Mouse (Mus musculus) neural tube, embryonic 13.5 days (tissue): ENCODE results near the gene Nrg3. TPM values are rescaled to one million over a fixed set of nuclear protein-coding genes. Genes with fewer than 3 reads are reported as not detected.
"Not testable (repeated sequence)": the region's sequence is repeated elsewhere in the genome, so short reads cannot be mapped to it uniquely, and the experiment has no call there.

ENCODE experiments used
- ATAC-seq: fragments of 200-750 bp; cut with Nextera tagmentation; 2 replicates; pipeline ENCODE4 v1.8.0; 2017; ENCODE audit warnings: low read depth, mild to moderate bottlenecking, moderate TSS enrichment, moderate library complexity
- H3K27ac ChIP-seq: fragments of 300-500 bp; sonication (generic); replicated peaks from 2 replicates; pipeline ENCODE4 v1.5.1; 2015; ENCODE audit warnings: moderate library complexity, mild to moderate bottlenecking, inconsistent platforms
- H3K27me3 ChIP-seq: fragments of 300-500 bp; sonication (generic); 2 replicates; pipeline ENCODE4 v1.6.1; 2015; ENCODE audit warnings: mild to moderate bottlenecking, inconsistent platforms
- H3K36me3 ChIP-seq: fragments of 300-500 bp; sonication (generic); 2 replicates; pipeline ENCODE4 v1.6.1; 2015; ENCODE audit warnings: mild to moderate bottlenecking, inconsistent platforms
- H3K4me1 ChIP-seq: fragments of 300-500 bp; sonication (generic); replicated peaks from 2 replicates; pipeline ENCODE4 v1.6.1; 2015; ENCODE audit warnings: inconsistent platforms
- H3K4me2 ChIP-seq: fragments of 300-500 bp; sonication (generic); 2 replicates; pipeline ENCODE4 v1.6.1; 2015; ENCODE audit warnings: inconsistent platforms, mild to moderate bottlenecking, moderate library complexity
- H3K4me3 ChIP-seq: fragments of 300-500 bp; sonication (generic); 2 replicates; pipeline ENCODE4 v1.5.1; 2015; ENCODE audit warnings: mild to moderate bottlenecking, inconsistent platforms
- H3K9ac ChIP-seq: fragments of 300-500 bp; sonication (generic); 2 replicates; pipeline ENCODE4 v1.6.1; 2015; ENCODE audit warnings: moderate library complexity, mild to moderate bottlenecking, inconsistent platforms
- H3K9me3 ChIP-seq: fragments of 300-500 bp; sonication (generic); 2 replicates; pipeline ENCODE4 v1.6.1; 2016; ENCODE audit warnings: inconsistent platforms
- WGBS: fragments of 180-500 bp; shearing (Covaris S2); methylation state at CpG from one replicate; pipeline ENCODE4 v1.1.7; 2015; 5-methylcytosine and 5-hydroxymethylcytosine counted together
- polyA plus RNA-seq: library from polyadenylated mRNA; unstranded; fragments of >200 nt; fragmentation: Nextera tagmentation; extraction: Ambion mirVana; gene quantifications from 2 replicates; pipeline ENCODE4 v1.2.1, GENCODE M21; 2015

Gene Nrg3
- polyA plus RNA-seq, 1 experiment from 2014 or later: 8.6 TPM

- H3K27me3 ChIP-seq: no peaks in the 10 kb centered on the region
- no peak overlapping the region for H3K27ac ChIP-seq
- H3K4me2 ChIP-seq: no peak overlapping the region
- no peaks in the 10 kb centered on the region for H3K4me1 ChIP-seq
- no peak for ATAC-seq
- no peak overlapping the region for H3K9ac ChIP-seq
- H3K9me3 ChIP-seq: no peaks in the 10 kb centered on the region
- H3K4me3 ChIP-seq: no peak overlapping the region
- no peaks in the 10 kb centered on the region for H3K36me3 ChIP-seq
- 72% methylated on average over 3 of the region's 3 CpGs for WGBS
These were observed 312.7 kb downstream of the Nrg3 start for GRCm38 (mm10) chr14:39160140-39160539.

DNA sequence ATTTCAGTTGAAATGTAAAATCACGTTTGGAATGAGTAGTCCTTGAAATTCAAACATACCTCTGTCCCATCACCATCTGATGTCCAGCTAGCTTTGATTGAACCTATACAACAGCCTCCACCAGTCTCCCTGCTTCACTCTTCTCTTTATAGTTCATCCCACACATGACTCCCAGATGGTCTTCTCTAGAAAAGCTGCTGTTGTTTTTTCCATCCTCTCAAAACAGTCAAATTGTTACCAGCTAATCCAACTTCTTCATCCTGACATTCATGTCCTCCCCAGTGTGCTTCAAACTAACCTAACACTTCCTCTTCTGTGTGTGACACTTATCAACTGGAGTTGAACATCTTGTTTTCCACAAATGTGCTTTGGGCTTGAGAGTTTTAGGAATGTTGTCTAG lies 317.4 kb downstream of the Nrg3 start:
- H3K4me3 ChIP-seq: no peak overlapping the region
- no peaks in the 10 kb centered on the region for H3K4me1 ChIP-seq
- H3K27me3 ChIP-seq: no peaks in the 10 kb centered on the region
- H3K4me2 ChIP-seq: no peak overlapping the region
- H3K9ac ChIP-seq: no peak overlapping the region
- no peak for ATAC-seq
- H3K27ac ChIP-seq: no peak overlapping the region
- H3K9me3 ChIP-seq: no peaks in the 10 kb centered on the region
- no peaks in the 10 kb centered on the region for H3K36me3 ChIP-seq
- WGBS: 58% methylated on average over 1 of the region's 1 CpGs

- H3K27ac ChIP-seq: no peak overlapping the region
- no peak overlapping the region for H3K9ac ChIP-seq
- H3K9me3 ChIP-seq: no peaks in the 10 kb centered on the region
- ATAC-seq: no peak
- no peak overlapping the region for H3K4me3 ChIP-seq
- H3K27me3 ChIP-seq: no peaks in the 10 kb centered on the region
- no peaks in the 10 kb centered on the region for H3K4me1 ChIP-seq
- no peaks in the 10 kb centered on the region for H3K36me3 ChIP-seq
- H3K4me2 ChIP-seq: no peak overlapping the region
- 92% methylated on average over 2 of the region's 2 CpGs for WGBS
These were observed 343.1 kb downstream of the Nrg3 start for GRCm38 (mm10) chr14:39129766-39130165.

DNA sequence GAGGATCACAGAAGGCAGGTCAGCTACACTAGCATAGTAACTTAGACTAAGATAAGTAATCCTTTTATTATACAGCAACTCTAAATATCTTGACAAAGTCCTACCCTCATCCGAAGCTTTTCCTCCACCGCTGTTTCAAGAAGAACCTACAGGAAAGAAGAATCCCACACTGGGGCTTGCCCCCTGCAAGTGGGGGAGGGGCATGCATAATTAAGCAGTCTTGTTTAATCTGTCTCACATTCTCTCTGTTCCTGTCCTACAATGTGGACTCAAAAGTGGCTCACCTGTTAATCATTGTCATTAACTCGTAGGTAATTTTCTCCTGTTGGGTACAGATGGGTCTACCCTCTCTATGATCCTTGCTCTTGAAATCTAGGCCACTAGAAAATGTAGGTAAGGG lies 354.9 kb downstream of the Nrg3 start:
- H3K27ac ChIP-seq: no peak overlapping the region
- no peak for ATAC-seq
- no peaks in the 10 kb centered on the region for H3K36me3 ChIP-seq
- WGBS: 71% methylated on average over 3 of the region's 3 CpGs
- H3K4me1 ChIP-seq: peaks cover 1% of the 10 kb centered on the region
- H3K9me3 ChIP-seq: no peaks in the 10 kb centered on the region
- H3K4me3 ChIP-seq: no peak overlapping the region
- H3K27me3 ChIP-seq: no peaks in the 10 kb centered on the region
- no peak overlapping the region for H3K4me2 ChIP-seq
- no peak overlapping the region for H3K9ac ChIP-seq

DNA sequence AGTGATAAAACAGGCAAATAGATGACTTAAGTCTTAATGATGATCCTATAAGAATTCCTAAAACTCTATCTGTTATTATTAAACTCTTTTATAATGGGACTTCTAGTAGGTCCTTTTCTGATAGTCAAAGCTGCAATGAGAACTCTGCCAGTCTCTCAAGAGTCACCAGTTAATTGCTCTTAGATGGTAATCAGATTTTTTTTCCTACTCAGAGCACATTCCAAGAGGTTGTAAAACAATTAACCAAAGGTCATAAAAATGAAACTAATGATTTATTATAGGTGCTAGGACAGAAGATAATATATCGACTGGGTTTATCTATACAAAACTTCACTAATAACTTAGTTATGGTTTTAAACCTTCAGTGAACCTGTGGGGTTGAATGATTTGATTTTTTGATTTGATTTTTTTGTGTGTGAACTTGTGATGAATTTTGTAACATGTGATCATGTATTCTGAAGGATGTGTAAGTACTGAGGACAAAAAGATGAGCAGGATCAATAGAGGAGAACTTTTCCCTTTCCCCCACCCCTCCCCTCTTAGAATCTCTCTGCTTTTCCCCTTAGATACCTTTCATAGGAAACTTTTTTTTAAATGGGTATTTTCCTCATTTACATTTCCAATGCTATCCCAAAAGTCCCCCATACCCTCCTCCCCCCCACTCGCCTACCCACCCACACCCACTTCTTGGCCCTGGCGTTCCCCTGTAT lies 356.2 kb downstream of the Nrg3 start:
- not testable (repeated sequence) for H3K27ac ChIP-seq, H3K9me3 ChIP-seq, H3K4me3 ChIP-seq, ATAC-seq, H3K4me1 ChIP-seq, H3K36me3 ChIP-seq, H3K27me3 ChIP-seq, H3K9ac ChIP-seq, H3K4me2 ChIP-seq
- 68% methylated on average over 3 of the region's 3 CpGs for WGBS

GRCm38 (mm10) chr14:39109566-39109965 lies 363.3 kb downstream of the Nrg3 start:
- no peak for ATAC-seq
- H3K36me3 ChIP-seq: no peaks in the 10 kb centered on the region
- H3K27me3 ChIP-seq: no peaks in the 10 kb centered on the region
- no peak overlapping the region for H3K4me2 ChIP-seq
- H3K27ac ChIP-seq: no peak overlapping the region
- peaks cover 8% of the 10 kb centered on the region for H3K4me1 ChIP-seq
- 83% methylated on average over 3 of the region's 3 CpGs for WGBS
- no peak overlapping the region for H3K4me3 ChIP-seq
- no peak overlapping the region for H3K9ac ChIP-seq
- H3K9me3 ChIP-seq: no peaks in the 10 kb centered on the region

DNA sequence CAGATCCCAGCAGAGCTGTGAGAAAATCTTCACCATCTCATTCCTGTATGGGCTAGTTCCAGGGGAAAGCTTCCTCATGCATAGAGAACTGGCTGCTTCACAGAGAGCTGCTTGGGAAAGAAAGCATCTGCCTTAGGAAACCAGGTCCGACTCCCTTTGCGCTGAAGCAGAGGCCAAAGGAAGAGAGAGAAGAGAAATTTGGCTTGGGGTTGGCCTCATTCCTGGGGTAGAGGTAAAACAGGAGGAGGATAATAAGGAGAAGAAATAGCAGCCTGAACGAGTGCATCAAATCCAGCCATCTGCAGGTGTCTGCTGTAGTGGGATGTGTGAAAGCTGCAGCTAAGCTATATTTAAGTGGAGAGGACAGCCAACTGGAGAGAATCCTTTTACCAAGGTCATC lies 366.1 kb downstream of the Nrg3 start:
- H3K27me3 ChIP-seq: no peaks in the 10 kb centered on the region
- 91% methylated on average over 3 of the region's 3 CpGs for WGBS
- no peak overlapping the region for H3K4me3 ChIP-seq
- H3K9ac ChIP-seq: no peak overlapping the region
- no peaks in the 10 kb centered on the region for H3K9me3 ChIP-seq
- ATAC-seq: no peak
- no peaks in the 10 kb centered on the region for H3K4me1 ChIP-seq
- H3K27ac ChIP-seq: no peak overlapping the region
- H3K4me2 ChIP-seq: no peak overlapping the region
- no peaks in the 10 kb centered on the region for H3K36me3 ChIP-seq

DNA sequence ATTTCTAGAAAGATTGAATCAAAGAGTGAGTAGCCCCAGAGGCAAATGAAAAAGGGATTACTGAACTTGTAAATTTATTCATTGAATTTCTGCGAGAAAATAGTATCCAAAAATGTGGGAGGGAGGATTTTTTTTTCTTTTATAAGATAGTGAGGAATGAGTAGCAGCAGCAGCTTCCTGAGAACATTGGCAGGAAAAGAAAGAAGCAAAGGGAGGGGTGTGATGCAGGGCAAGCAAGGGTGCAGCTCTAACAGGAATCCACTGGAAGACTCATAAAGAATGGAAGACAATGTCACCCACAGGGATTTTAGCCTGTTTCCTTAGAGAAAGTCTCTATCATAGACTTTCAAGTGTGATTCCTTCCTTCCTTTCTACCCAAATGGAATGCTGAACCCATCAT lies 377.7 kb downstream of the Nrg3 start:
- Histone ChIP-seq H3K4me3 (no peak overlapping the region), H3K27ac (no peak overlapping the region), H3K4me2 (no peak overlapping the region), H3K4me1 (no peaks in the 10 kb centered on the region), H3K36me3 (no peaks in the 10 kb centered on the region), H3K9ac (no peak overlapping the region), H3K9me3 (no peaks in the 10 kb centered on the region), H3K27me3 (no peaks in the 10 kb centered on the region)
- WGBS: 70% methylated on average over 1 of the region's 1 CpGs
- ATAC-seq: no peak

DNA sequence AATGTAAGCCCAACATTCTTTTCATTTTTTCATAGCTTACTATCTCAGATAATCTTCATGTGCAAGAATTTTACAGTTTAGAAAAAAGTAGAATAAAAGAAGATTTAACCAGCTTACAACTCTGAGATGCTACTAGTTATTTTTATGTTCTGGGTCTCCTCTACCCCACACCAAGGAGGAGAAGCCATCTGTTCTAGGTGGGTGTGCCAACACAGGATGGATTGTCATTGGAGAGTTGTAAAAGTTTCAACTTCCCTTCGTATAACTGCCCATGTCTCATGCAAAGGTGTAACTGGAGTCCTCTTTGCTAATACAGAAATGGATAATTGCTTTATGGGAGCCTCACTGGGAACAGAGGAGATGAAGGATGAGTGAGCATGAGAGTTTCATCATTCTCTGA lies 393.4 kb downstream of the Nrg3 start:
- H3K36me3 ChIP-seq: no peaks in the 10 kb centered on the region
- 40% methylated on average over 1 of the region's 1 CpGs for WGBS
- H3K4me2 ChIP-seq: no peak overlapping the region
- H3K4me3 ChIP-seq: no peak overlapping the region
- no peaks in the 10 kb centered on the region for H3K9me3 ChIP-seq
- H3K27ac ChIP-seq: no peak overlapping the region
- no peaks in the 10 kb centered on the region for H3K4me1 ChIP-seq
- H3K27me3 ChIP-seq: no peaks in the 10 kb centered on the region
- no peak for ATAC-seq
- no peak overlapping the region for H3K9ac ChIP-seq

GRCm38 (mm10) chr14:39051542-39051941 lies 421.3 kb downstream of the Nrg3 start:
- no peaks in the 10 kb centered on the region for H3K9me3 ChIP-seq
- H3K4me2 ChIP-seq: no peak overlapping the region
- H3K4me1 ChIP-seq: no peaks in the 10 kb centered on the region
- H3K9ac ChIP-seq: no peak overlapping the region
- no peak overlapping the region for H3K27ac ChIP-seq
- no peak for ATAC-seq
- no peaks in the 10 kb centered on the region for H3K36me3 ChIP-seq
- no peak overlapping the region for H3K4me3 ChIP-seq
- 88% methylated on average over 2 of the region's 2 CpGs for WGBS
- no peaks in the 10 kb centered on the region for H3K27me3 ChIP-seq

GRCm38 (mm10) chr14:39049021-39049420 lies 423.9 kb downstream of the Nrg3 start:
- H3K27ac ChIP-seq: no peak overlapping the region
- no peaks in the 10 kb centered on the region for H3K27me3 ChIP-seq
- H3K9me3 ChIP-seq: no peaks in the 10 kb centered on the region
- WGBS: 70% methylated on average over 2 of the region's 2 CpGs
- no peak overlapping the region for H3K4me3 ChIP-seq
- ATAC-seq: no peak
- H3K36me3 ChIP-seq: no peaks in the 10 kb centered on the region
- no peak overlapping the region for H3K9ac ChIP-seq
- no peak overlapping the region for H3K4me2 ChIP-seq
- H3K4me1 ChIP-seq: no peaks in the 10 kb centered on the region

DNA sequence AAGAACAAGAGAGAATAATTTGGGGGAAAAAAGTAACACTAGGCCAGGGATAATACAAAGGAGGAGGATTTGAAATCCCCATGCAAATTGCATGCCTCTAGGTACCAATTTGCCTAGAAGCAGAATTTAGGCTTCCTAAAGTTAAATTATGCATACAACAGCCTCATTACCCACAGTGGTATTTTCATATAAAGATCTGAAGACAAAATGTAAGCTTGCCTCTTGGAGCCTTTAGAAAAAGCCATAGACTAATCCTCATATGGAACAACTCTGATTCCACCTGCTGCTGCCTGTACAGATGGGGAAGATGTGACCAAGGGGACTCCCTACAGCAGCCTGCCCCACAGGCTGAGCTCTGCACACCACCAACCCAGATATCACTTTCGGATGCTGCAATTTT lies 428.6 kb downstream of the Nrg3 start:
- H3K4me2 ChIP-seq: no peak overlapping the region
- no peak for ATAC-seq
- no peaks in the 10 kb centered on the region for H3K4me1 ChIP-seq
- no peak overlapping the region for H3K27ac ChIP-seq
- no peaks in the 10 kb centered on the region for H3K27me3 ChIP-seq
- H3K36me3 ChIP-seq: no peaks in the 10 kb centered on the region
- H3K9me3 ChIP-seq: no peaks in the 10 kb centered on the region
- WGBS: 74% methylated on average over 1 of the region's 1 CpGs
- no peak overlapping the region for H3K4me3 ChIP-seq
- H3K9ac ChIP-seq: no peak overlapping the region

- Histone ChIP-seq H3K4me3 (no peak overlapping the region), H3K4me2 (no peak overlapping the region), H3K36me3 (no peaks in the 10 kb centered on the region), H3K27me3 (no peaks in the 10 kb centered on the region), H3K4me1 (no peaks in the 10 kb centered on the region), H3K9ac (no peak overlapping the region), H3K27ac (no peak overlapping the region), H3K9me3 (no peaks in the 10 kb centered on the region)
- no peak for ATAC-seq
- WGBS: 77% methylated on average over 3 of the region's 3 CpGs
These were observed 429.1 kb downstream of the Nrg3 start for GRCm38 (mm10) chr14:39043793-39044192.
